Mouse (Mus musculus): ENCODE measurements around the gene Cc2d1a. TPM values are rescaled to one million over a fixed set of nuclear protein-coding genes. Genes with fewer than 3 reads are reported as not detected.
A peak's percentile ranks its signal among the peaks of the same experiment; 100 is the strongest.

The Cc2d1a gene
- polyA plus RNA-seq, 1 experiment = 47.9 TPM

- DNase-seq (ENCODE audit: low read depth) = peak; percentile 22
- TF ChIP-seq CTCF (IDR thresholded peaks at IDR 0.05; ENCODE audit: borderline replicate concordance, extremely low read depth, insufficient read depth, insufficient read length) (no peak), POLR2A (IDR thresholded peaks at IDR 0.05; ENCODE audit: borderline replicate concordance, extremely low read depth, insufficient read depth, insufficient read length, poor library complexity, severe bottlenecking) (no peak)
These were observed 16.9 kb downstream of the Cc2d1a start for GRCm38 (mm10) chr8:84130806-84131205.

DNA sequence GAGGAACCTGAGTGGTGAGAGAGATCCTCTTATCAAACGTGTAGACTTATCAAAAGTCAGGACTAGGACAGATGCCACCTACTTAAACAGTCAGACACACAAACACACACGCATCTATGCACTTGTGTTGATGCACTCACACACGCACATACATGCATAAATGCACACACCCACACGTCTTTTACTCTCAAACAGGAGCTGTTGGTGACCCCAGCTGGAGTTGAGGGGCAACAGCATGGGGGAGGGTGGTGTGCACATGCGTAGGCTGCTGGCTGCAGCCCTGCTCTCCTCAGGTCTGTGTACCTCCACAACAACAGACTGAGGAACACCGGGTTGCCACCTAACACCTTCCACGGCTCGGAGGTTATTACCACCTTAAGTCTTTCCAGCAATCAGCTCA, 19.5 kb downstream of the Cc2d1a start:
- no peak for TF ChIP-seq POLR2A (IDR thresholded peaks at IDR 0.05; ENCODE audit: borderline replicate concordance, extremely low read depth, insufficient read depth, insufficient read length, poor library complexity, severe bottlenecking)
- TF ChIP-seq CTCF (IDR thresholded peaks at IDR 0.05; ENCODE audit: borderline replicate concordance, extremely low read depth, insufficient read depth, insufficient read length) = no peak
- DNase-seq (ENCODE audit: low read depth) = peak; percentile 7

DNA sequence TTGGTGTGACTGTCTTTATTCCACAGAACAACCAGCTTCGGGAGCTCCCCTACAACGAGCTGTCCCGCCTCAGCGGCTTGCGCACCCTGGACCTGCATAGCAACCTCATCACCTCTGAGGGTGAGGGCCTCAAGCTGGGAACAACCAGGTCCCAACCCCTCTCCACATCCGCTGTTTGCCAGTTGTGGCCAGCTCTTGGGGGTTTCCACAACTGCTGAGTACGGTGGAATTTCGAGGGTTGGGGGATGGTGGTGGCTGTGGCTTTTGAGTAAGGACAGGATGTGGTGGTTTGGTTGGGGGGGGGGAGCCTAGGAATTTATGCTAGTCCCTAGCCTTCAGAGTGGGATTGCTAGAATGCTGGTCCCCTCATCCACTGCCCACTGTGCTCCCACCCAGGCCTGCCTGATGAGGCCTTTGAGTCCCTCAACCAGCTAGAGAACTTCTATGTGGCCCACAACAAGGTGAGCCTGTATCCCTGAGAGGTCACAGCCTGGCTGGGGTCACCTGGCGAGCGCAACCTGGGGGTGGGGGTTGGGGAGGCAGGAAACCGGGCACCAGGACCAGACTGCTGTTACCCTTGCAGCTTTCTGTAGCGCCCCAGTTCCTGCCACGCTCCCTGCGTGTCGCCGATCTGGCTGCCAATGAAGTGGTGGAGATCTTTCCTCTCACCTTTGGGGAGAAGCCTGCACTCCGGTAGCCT, 20.4 kb downstream of the Cc2d1a start:
- TF ChIP-seq CTCF (IDR thresholded peaks at IDR 0.05; ENCODE audit: borderline replicate concordance, extremely low read depth, insufficient read depth, insufficient read length) = no peak
- TF ChIP-seq POLR2A (IDR thresholded peaks at IDR 0.05; ENCODE audit: borderline replicate concordance, extremely low read depth, insufficient read depth, insufficient read length, poor library complexity, severe bottlenecking) = no peak
- DNase-seq (ENCODE audit: low read depth) = no peak

DNA sequence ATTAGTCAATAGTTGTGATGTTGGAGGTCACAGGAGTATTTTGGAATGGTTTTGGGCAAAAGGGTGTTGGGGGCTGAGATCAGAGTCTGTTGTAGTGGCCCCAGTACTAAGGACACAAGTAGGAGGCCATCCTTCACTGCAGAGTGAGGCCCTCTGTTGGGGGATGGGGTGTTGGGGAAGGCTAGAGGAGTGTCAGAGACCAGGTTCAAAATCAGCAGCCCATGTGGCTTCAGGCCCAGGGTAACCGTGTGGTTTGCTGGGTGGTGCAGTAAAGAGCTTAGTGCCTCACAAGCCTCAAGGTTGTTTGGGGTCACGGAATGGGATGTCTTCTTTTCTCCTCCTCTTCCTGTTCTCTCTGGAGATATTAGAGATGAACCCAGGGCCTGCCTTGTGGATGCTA, 21.0 kb downstream of the Cc2d1a start:
- DNase-seq (ENCODE audit: low read depth) = no peak
- TF ChIP-seq CTCF (IDR thresholded peaks at IDR 0.05; ENCODE audit: borderline replicate concordance, extremely low read depth, insufficient read depth, insufficient read length) (no peak), POLR2A (IDR thresholded peaks at IDR 0.05; ENCODE audit: borderline replicate concordance, extremely low read depth, insufficient read depth, insufficient read length, poor library complexity, severe bottlenecking) (no peak)

- TF ChIP-seq CTCF (IDR thresholded peaks at IDR 0.05; ENCODE audit: borderline replicate concordance, extremely low read depth, insufficient read depth, insufficient read length) = no peak
- TF ChIP-seq POLR2A (IDR thresholded peaks at IDR 0.05; ENCODE audit: borderline replicate concordance, extremely low read depth, insufficient read depth, insufficient read length, poor library complexity, severe bottlenecking) = no peak
- DNase-seq (ENCODE audit: low read depth) = no peak
These were observed 22.1 kb downstream of the Cc2d1a start, which contains the start of gene Podnl1 for GRCm38 (mm10) chr8:84125656-84126055. TSS of gene Podnl1 (plus strand) at chr8:84125989.

DNA sequence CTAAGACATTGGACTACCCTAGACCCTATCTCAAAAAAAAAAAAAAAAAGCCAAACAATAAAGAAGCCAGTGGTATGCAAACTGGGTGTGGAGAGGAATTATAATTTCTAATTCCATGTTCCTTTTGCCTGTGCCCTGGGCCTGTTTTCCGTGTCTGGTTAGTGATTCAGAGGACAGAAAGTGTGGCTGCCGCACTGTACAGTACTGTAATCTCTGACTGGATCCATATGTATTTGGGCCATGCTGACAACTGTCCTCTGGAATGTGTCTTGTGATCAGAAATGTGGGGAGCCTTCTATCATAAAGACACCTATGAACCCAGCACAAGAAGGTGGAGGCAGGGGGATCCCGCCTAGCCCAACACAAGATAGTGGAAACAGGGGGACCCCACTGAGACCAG, 25.6 kb downstream of the Cc2d1a start:
- no peak for TF ChIP-seq CTCF (IDR thresholded peaks at IDR 0.05; ENCODE audit: borderline replicate concordance, extremely low read depth, insufficient read depth, insufficient read length)
- TF ChIP-seq POLR2A (IDR thresholded peaks at IDR 0.05; ENCODE audit: borderline replicate concordance, extremely low read depth, insufficient read depth, insufficient read length, poor library complexity, severe bottlenecking) = no peak
- no peak for DNase-seq (ENCODE audit: low read depth)

GRCm38 (mm10) chr8:84115646-84116045, 32.1 kb downstream of the Cc2d1a start:
- DNase-seq (ENCODE audit: low read depth) = no peak
- no peak for TF ChIP-seq POLR2A (IDR thresholded peaks at IDR 0.05; ENCODE audit: borderline replicate concordance, extremely low read depth, insufficient read depth, insufficient read length, poor library complexity, severe bottlenecking)
- TF ChIP-seq CTCF (IDR thresholded peaks at IDR 0.05; ENCODE audit: borderline replicate concordance, extremely low read depth, insufficient read depth, insufficient read length) = no peak

- TF ChIP-seq CTCF (IDR thresholded peaks at IDR 0.05; ENCODE audit: borderline replicate concordance, extremely low read depth, insufficient read depth, insufficient read length) = no peak
- TF ChIP-seq POLR2A (IDR thresholded peaks at IDR 0.05; ENCODE audit: borderline replicate concordance, extremely low read depth, insufficient read depth, insufficient read length, poor library complexity, severe bottlenecking) = no peak
- DNase-seq (ENCODE audit: low read depth) = no peak
These were observed 41.3 kb downstream of the Cc2d1a start for GRCm38 (mm10) chr8:84106216-84107040.

DNA sequence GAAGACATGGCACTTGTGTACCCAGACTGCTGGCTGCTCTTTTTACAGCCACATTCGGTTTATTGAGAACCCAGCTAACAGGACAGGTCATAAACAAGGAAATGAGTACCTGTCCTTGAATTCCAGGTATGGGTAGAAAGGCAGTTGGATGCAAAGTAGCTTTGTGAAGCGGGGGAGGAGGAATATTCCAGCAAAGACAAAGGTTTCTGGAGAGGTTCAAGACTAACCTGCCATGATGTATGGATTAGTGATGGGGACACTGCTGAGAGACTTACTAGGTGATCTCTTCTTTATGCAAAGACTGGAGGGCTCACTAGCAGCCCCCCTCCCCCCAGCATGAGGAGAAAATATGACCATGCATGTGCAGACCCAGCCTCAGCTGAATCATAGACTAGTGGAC, 42.1 kb downstream of the Cc2d1a start:
- TF ChIP-seq CTCF (IDR thresholded peaks at IDR 0.05; ENCODE audit: borderline replicate concordance, extremely low read depth, insufficient read depth, insufficient read length) = no peak
- TF ChIP-seq POLR2A (IDR thresholded peaks at IDR 0.05; ENCODE audit: borderline replicate concordance, extremely low read depth, insufficient read depth, insufficient read length, poor library complexity, severe bottlenecking) = no peak
- no peak for DNase-seq (ENCODE audit: low read depth)

DNA sequence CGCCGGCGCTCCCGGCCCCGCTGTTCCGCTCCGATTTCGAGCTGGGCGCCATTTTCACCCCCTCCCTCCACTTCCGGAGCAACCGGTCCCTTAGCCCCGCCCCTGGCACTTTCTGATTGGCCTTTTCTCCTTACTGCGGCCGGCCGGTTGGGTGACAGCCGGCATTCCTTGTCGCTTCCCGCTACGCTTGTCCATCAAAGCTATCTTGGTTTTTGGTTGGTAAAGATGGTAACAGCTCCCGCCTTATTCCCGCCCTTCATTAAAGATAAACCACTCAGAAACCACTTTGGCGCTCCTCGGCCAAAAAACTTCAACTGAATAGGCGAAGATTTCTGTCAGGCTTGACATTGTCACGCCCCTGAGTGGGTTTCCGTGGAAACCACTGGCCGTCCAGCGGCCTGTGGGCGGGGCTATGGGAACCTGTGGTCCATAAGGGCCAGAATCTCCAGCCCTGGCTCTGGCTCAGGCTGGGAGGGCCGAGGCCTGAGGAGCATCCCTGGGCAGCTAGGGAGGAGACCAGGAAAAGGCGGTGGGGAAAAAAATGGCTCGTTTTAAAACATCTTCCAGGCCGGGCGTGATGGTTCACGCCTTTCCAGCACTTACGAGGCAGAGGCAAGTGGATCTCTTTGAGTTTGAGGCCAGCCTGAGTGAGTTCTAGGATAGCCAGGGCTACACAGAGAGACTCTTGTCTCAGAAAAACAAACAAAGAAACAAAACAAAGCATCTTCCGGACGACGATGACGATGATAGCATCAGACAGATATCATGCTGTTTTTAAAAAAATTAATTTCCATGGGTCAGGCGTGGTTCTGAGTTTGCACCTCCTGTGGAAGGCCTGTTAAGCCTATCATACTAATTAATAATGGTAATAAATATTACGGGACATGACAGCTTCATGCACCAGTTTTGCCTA, 42.8 kb downstream of the Cc2d1a start, which contains the start of gene Dcaf15:
TSS of gene Dcaf15 (minus strand) at position 72 of the 913 bp plus-strand sequence.
- TF ChIP-seq CTCF (IDR thresholded peaks at IDR 0.05; ENCODE audit: borderline replicate concordance, extremely low read depth, insufficient read depth, insufficient read length) = no peak
- TF ChIP-seq POLR2A (IDR thresholded peaks at IDR 0.05; ENCODE audit: borderline replicate concordance, extremely low read depth, insufficient read depth, insufficient read length, poor library complexity, severe bottlenecking) = peak; percentile 71; the same call in 1 of the 2 replicates
- DNase-seq (ENCODE audit: low read depth) = peak; percentile 100

Data from brain, embryonic 14.5 days (tissue).